Mouse (Mus musculus): ENCODE results near the gene Btbd2.
A peak's percentile ranks its signal among the peaks of the same experiment; 100 is the strongest.

Btbd2 gene

GRCm38 (mm10) chr10:80635345-80635744 is 21.5 kb downstream of the Btbd2 start:
- DNase-seq (ENCODE audit: low spot score), result no peak

DNA sequence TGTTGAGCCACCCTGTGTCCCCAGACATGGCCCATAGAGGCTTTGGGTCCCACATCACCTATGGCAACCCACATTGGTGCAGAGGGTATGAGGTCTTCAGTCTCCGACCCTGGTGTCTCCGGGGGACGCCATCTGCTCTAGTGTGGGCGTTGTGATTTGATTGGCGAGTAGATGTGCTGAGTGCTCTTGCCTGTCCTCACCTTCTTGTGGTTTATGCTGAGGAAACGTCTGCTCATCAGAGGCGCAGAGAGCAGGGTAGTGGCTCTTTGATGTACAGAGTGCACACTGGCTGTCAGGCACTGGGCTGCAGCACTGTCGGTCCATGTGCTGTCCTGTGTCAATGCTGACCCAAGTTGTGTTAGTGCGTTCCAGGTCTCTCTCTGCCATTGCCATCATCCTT is 27.9 kb downstream of the Btbd2 start:
- no peak for DNase-seq (ENCODE audit: low spot score)

DNA sequence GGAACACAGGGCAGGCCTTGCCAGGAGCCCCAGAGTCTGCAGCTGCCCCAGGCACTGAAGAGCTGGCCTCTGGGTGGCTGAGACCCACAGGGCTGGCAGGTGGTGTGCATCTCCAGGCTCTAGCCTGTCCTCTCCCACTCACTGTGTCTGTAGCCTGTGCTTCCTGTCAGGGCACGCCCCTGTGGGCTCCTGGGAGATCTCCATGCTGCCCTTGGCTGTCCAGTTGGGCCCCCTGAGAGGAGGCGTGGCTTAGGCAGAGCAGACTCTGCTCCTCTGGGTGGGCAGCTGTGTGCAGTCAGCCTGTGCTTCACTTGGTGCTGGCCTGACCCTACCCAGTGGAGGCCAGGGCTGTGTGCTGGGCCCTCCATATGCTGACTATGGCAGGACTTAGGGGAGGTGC is 29.2 kb downstream of the Btbd2 start:
- DNase-seq (ENCODE audit: low spot score), result peak; percentile 30

GRCm38 (mm10) chr10:80625764-80626163 is 31.1 kb downstream of the Btbd2 start:
- no peak for DNase-seq (ENCODE audit: low spot score)

DNA sequence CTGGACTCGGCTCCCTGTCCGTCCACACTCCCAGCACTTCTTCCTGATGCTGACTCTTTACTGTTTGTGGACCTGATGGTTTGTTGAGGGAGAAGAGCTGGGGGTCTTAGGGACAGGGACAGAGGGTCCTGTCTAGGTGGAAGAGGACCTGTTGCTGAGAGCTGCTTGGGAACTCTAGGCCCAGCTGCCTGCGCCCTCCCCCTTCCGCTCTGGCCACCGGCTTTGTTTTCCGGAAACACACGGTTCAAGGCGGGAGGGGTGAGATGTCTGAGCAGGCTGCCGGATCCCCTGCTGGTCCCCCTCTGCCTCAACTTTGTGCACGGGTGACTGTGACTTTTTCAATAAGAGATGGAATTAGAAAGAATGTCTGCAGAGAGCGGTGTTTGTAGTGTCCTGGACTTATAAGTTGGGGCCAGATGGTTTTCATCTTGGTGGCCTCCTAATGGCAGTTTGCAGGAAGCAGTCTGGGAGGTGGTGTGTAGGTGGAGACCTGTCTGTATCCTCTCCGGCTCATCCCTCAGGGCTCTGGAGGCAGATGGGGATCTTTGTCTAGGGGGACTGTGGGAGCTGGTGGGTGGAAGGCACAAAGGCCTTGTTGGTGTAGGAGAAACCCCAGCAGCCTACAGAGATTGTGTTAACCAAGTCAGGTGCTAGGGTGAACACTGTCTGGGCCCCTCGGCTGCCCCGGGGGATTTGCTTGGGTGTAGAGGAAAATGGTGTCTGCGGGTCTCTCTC is 33.2 kb downstream of the Btbd2 start:
- peak; percentile 77 for DNase-seq (ENCODE audit: low spot score)

- peak; percentile 43 for DNase-seq (ENCODE audit: low spot score)
These were observed 34.0 kb downstream of the Btbd2 start, which contains the start of gene Csnk1g2 for GRCm38 (mm10) chr10:80622661-80623456. Csnk1g2 (plus strand) TSS chr10:80622838.

- DNase-seq (ENCODE audit: low spot score), result peak; percentile 100
These were observed 34.8 kb downstream of the Btbd2 start for GRCm38 (mm10) chr10:80621940-80622660.

DNA sequence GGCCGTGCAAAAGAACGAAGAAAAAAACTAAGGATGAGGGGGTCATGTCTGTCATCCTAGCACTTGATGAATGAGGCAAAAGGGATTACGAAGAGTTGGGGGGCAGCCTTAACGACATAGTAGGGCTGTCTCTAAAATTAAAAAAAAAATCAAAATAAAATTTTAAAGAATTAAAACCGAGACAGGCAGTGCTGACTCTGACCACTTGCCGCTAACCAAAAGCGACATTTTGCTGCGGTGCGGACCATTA is 35.3 kb downstream of the Btbd2 start:
- no peak for DNase-seq (ENCODE audit: low spot score)

GRCm38 (mm10) chr10:80620796-80621689 is 35.8 kb downstream of the Btbd2 start:
- no peak for DNase-seq (ENCODE audit: low spot score)

DNA sequence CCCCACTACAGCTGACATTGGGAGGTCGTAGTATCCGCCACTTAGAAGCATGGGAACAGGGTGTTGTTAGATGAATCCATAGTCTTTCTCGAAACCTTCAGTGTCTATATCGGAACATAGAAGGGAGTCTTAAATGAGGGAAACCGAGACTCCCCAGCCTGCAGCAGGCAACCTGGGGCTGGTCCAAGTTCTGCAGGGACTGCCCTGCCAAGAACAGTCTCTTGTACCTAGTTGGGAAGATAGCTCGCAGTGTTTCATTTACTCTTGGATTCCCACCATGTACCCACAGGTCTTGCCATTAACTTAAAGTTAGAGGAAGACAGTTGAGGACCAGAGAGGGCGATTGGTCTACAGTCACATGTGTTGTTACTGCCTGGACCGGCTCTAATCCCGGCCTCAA is 36.5 kb downstream of the Btbd2 start:
- DNase-seq (ENCODE audit: low spot score), result no peak

- DNase-seq (ENCODE audit: low spot score), result peak; percentile 49
These were observed 37.2 kb downstream of the Btbd2 start for GRCm38 (mm10) chr10:80619465-80620244.

GRCm38 (mm10) chr10:80618181-80618580 is 38.7 kb downstream of the Btbd2 start:
- DNase-seq (ENCODE audit: low spot score), result peak; percentile 23

DNA sequence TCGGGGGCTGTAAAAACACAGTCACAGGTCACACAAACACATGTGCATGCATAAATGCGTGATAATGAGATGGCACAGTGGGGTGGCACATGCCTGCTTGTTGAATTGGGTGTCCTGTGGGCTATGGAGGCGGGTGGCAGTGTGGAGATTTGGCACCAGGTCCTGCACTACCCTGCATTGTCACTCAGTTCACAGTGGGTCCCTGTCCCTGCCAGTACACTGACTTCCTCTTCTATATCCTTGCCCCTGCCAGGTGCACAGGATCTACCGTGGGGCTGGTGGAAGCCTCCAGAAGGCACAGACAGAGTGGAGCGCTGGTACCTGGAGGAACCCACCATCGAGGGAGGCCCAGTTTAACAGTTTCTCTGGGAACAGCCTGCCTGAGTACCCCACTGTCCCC is 42.5 kb downstream of the Btbd2 start:
- no peak for DNase-seq (ENCODE audit: low spot score)

GRCm38 (mm10) chr10:80613821-80614220 is 43.0 kb downstream of the Btbd2 start:
- no peak for DNase-seq (ENCODE audit: low spot score)

GRCm38 (mm10) chr10:80611905-80612304 is 45.0 kb downstream of the Btbd2 start:
- no peak for DNase-seq (ENCODE audit: low spot score)

- DNase-seq (ENCODE audit: low spot score), result peak; percentile 57
These were observed 45.8 kb downstream of the Btbd2 start for GRCm38 (mm10) chr10:80611024-80611423.

GRCm38 (mm10) chr10:80610116-80610785 is 46.6 kb downstream of the Btbd2 start:
- no peak for DNase-seq (ENCODE audit: low spot score)

- no peak for DNase-seq (ENCODE audit: low spot score)
These were observed 47.5 kb downstream of the Btbd2 start for GRCm38 (mm10) chr10:80609269-80609924.

- no peak for DNase-seq (ENCODE audit: low spot score)
These were observed 48.4 kb downstream of the Btbd2 start for GRCm38 (mm10) chr10:80608435-80608834.

- DNase-seq (ENCODE audit: low spot score), result no peak
These were observed 50.0 kb downstream of the Btbd2 start for GRCm38 (mm10) chr10:80606737-80607350.
